Comparison of ENCODE assay signal across 8 mouse cellular contexts in genomic region chr1:120135934-120136786, GRCm38 (mm10). TPM values are rescaled to one million over a fixed set of nuclear protein-coding genes. Genes with fewer than 3 reads are reported as not detected.
DNase-seq lines count a peak whose midpoint lies in the region; ATAC-seq lines count a peak whose summit lies in the region.

No protein-coding gene starts in this region.

- intact Hi-C loops in left cerebral cortex, postnatal 14 days (cut with DNase I): no loop called here

- no peak for ATAC-seq in CD4-positive, CD25-positive, alpha-beta regulatory T cell, adult 4 months

- peak; percentile 29 to 38 for DNase-seq in heart, adult 18-20 months
- no peak for DNase-seq in heart, postnatal 4 days
- peak; percentile 85 for DNase-seq in 3134 (ENCODE audit: extremely low read depth, insufficient read length, low spot score)
- peak; percentile 84 for DNase-seq in adrenal gland, adult 2 months
- DNase-seq in left cerebral cortex, postnatal 14 days (ENCODE audit: low spot score in 2 of 2): peak; percentile 45 to 71
- DNase-seq in thymus, postnatal 36 days: no peak
- no peak for DNase-seq in ovary, postnatal 14 days (ENCODE audit: low spot score)

RNA-seq across cellular contexts. Expression of gene 3110009E18Rik, which starts 15.2 kb away (rescaled TPM):
- 1 to 10 TPM; 6.2 to 6.4 TPM for total RNA-seq in heart, adult 18-20 months (2021)
- total RNA-seq in heart, postnatal 4 days (2021): 10 to 100 TPM in 1 of 2 experiments, 1 to 10 TPM in 1; 6.6 to 10.3 TPM
- 10 to 100 TPM; 11.7 to 12.2 TPM for total RNA-seq in adrenal gland, adult 2 months (2021)
- polyA plus RNA-seq in adrenal gland, adult 2 months (2012; rRNA removed): 0.59 and 0.68 TPM in 2 replicates
- 1 to 10 TPM; 4.8 to 8.8 TPM for total RNA-seq in left cerebral cortex, postnatal 14 days (2021)
- 10 to 100 TPM; 21.6 to 30.4 TPM for polyA plus RNA-seq in CD4-positive, CD25-positive, alpha-beta regulatory T cell, adult 4 months (2017; shearing (Covaris generic))

RNA-seq across cellular contexts. Expression of gene Dbi, which starts 15.3 kb away (rescaled TPM):
- total RNA-seq in heart, adult 18-20 months (2021): 100 to 1,000 TPM; 307 to 318 TPM
- total RNA-seq in heart, postnatal 4 days (2021): 100 to 1,000 TPM; 404 to 419 TPM
- 1,000 to 10,000 TPM; 1,195 to 1,389 TPM for total RNA-seq in adrenal gland, adult 2 months (2021)
- polyA plus RNA-seq in adrenal gland, adult 2 months (2012; rRNA removed): 375 and 512 TPM in 2 replicates
- 100 to 1,000 TPM; 281 to 285 TPM for total RNA-seq in left cerebral cortex, postnatal 14 days (2021)
- 100 to 1,000 TPM; 123 to 132 TPM for polyA plus RNA-seq in CD4-positive, CD25-positive, alpha-beta regulatory T cell, adult 4 months (2017; shearing (Covaris generic))

Comparison
In these comparisons a context has a peak if more than half of its experiments do, and no peak if none do; other contexts are left out.
1. DNase-seq: peak in heart, adult 18-20 months (2 of 2), 3134 (single experiment), adrenal gland, adult 2 months (single experiment) and left cerebral cortex, postnatal 14 days (2 of 2); none in heart, postnatal 4 days (single experiment), thymus, postnatal 36 days (0 of 2) and ovary, postnatal 14 days (single experiment).